Mouse (Mus musculus) heart, adult 11 months (tissue): ENCODE results near the gene Ppp1r13b.

Experiments used
- DNase-seq: peaks from one replicate; pipeline ENCODE4 v3.0.0; 2022

Gene Ppp1r13b

DNA sequence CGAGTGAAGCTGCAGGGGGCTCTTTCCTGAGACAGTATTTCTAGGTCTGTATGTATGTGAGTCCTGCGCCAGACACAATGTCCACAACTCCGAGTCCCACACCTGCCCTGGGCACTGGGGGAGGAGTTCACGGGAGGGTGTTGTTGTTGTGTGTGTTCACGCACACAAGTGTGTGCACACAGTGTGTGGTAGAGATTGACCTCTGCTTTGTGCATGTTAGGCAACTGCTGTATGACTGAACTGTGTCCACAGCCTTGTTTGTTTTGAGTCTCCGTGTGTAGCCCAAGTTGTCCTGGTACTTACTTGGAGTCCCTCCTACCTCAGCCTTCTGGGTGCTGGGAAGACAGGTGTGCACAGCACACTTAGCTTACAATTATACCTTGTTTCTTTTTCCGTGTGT is 117.3 kb downstream of the Ppp1r13b start:
- no peak for DNase-seq

DNA sequence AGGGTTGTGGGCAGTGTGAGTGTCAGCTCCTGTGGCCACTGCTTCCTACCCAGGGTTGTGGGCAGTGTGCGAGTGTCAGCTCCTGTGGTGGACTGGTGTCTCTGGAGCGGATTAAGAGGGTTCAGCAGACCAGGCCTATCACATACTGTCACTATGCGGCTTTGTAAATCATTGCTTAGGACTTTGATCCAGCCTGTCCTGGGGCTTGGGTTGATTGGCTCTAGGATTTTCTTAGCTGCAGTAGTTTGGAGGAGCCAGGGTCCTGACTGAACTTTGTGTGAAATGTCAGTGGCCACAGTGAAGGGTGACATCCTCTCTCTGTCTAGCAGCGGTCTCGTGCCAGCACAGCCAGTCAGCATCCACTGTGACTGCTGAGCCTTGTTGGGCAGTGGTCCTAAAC is 117.8 kb downstream of the Ppp1r13b start:
- no peak for DNase-seq

DNA sequence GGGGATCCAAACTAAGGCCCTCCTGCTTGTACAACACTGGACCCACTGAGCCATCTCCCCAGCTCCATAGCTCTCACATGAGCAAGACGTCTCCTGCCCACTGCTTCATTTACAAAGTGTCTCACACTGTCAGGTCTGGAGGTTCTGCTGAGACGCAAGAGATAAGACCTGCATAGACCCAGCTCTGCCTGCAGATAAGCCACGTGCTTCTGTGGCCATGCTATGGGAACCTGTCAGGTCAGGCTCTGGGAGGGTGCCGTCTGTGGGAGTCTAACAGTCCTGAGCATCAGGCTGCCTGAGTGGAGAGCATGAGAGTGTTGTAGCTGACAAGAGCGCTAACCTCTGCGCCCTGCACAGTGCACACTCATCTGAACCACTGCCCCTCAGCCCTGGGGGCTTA is 120.9 kb downstream of the Ppp1r13b start:
- DNase-seq, result no peak

DNA sequence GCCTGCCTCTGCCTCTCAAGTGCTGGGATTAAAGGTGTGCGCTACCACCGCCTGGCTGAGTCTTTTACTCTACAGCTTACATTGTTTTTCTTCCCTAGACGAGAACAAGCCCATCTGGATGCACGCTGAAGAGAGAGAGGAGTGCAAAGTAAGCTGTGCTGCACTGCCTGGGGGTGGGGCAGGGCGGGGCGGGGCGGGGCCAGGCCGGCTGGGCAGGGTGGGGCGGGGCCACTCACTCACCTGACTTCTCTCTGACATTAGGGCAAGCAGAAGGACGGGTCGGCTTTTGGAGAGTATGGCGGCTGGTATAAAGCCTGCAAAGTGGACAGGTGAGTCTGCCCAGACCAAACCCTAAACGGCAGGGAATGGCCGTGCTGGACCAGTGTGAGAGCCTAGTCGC is 122.7 kb downstream of the Ppp1r13b start:
- DNase-seq, result no peak

DNA sequence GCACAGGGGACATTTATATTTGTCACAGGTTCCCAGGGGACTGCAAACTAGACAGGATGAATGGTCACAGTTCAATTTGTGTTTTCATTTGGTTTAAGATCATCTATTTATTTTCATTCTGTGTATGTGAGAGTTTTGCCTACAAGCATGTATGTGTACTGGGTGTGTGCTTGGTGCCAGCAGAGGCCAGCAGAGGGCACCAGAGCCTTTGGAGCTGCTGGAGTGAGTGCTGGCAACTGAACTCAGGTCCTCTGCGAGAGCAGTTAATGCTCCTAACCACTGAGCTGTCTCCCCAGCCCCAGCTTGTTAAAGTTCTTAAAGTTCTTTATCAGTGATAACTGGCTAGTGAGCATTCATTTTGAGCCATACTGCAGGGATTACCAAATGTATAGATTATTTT is 128.4 kb downstream of the Ppp1r13b start:
- DNase-seq, result no peak
